Mouse (Mus musculus) frontal cortex, postnatal 10 days (tissue): ENCODE results near the gene Fem1a.

ENCODE experiments used
- DNase-seq, 2 experiments: peaks; one replicate each; pipeline ENCODE4 v3.0.0; 2022; ENCODE audit warnings: low spot score in 2 of 2, mixed read lengths in 1 of 2

The Fem1a gene

DNA sequence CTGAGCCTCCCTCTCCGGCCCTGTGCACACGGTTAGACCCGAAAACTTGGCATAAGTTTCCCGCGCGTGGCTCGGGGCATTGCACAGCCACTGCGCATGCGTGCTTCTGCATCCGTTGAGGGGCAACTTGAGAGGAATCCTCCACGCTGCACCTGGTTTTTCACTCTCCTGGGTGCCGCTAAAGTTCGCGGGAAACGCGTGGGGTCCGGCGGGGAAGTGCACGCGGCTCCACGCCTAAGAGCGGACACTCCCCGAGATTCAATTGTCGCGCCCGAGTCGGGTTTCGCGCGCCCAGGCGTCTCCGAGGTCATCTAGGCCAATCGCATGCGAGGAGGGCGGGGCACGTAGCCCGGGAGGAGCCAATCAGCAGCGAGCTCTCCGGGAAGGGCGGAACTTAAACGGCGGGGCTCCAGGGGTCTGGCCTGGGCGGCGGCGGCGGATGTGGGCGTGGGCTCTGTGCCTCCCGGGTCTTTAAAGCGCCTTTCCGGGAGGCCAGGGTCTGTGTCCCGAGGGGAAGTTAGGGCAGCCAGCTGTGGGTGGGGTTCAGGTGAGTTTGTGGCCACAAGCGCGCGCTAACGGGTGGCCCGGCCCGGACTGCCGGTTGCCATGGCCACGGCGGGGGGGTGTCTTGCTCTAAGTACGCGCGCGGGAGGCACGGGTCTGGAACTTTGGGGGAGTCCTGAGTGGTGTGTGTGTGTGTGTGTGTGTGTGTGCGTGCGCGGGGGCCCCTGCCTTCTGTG lies 47.4 kb downstream of the Fem1a start:
- DNase-seq, result peak; percentile 86 to 93

DNA sequence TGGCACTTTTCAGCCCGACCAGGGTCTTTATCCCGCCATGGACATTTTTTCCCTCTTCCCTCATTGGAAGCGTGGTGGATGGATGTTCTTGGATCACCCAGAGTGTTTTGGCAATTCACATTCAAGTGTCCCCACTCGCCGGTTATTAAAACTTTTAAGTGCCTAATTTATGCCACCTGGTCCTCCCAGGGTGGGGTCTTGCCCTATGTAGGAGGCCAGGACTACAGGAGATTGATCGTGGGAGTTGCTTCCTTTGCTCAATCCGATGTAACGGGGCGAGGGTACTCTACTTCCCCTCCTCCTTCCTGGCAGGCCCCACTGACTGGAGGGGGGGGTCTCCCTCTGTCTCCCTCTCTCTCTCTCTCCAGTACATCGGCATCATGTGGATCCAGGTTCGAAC lies 48.1 kb downstream of the Fem1a start:
- no peak for DNase-seq

DNA sequence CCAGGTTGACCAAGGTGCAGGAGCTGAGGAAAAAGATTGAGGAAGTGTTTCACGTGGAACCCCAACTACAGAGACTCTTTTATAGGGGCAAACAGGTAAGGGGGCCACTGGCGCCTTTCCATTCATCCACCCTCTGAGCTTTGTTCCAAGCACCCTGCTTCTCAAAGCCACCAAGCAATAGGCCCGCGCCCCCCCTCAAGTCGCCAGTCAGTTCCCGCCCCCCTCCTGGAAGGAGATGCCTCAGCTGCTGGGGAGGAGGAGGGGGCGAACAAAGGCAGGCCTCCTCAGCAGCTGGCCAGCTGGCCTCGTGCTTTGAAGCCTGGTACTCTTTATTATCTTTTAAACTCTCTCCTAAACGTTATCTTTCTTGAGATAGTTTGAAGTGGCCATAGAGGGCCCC lies 48.5 kb downstream of the Fem1a start:
- DNase-seq, result no peak

- no peak for DNase-seq
Measured at GRCm38 (mm10) chr17:56305826-56306225, 49.2 kb downstream of the Fem1a start.

GRCm38 (mm10) chr17:56308088-56308487 lies 51.5 kb downstream of the Fem1a start:
- DNase-seq, result no peak

DNA sequence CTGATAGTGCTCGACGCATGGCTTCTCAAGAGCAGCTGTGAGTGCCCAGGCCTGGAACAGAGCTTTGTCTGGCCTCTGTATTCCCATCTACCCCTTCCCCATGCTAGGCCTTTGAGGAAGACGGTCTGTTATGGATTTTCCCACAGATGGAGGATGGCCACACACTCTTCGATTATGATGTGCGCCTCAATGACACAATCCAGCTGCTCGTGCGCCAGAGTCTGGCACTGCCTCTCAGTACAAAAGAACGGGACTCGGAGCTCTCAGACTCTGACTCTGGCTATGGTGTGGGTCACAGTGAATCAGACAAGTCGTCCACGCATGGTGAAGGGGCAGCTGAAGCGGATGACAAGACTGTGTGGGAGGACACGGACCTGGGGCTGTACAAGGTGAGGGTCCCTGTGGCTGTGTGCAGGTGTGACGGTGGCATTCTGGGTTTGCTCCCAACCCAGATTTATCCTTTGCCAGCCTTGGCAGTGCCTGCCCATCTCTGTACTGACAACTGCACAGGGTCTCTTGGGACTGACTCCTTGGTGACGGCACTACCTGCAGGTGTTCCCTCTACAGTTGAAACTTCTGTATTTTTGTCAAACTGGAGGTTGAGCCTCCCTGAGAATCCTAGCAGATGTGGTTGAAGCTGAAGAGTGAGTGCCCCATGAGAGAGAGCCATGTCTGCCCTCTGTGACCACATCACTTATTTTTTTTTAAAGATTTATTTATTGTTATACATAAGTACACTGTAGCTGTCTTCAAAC lies 52.8 kb downstream of the Fem1a start:
- no peak for DNase-seq
